24 mouse cellular contexts compared by ENCODE assay signal in genomic region chr17:86086191-86086590, GRCm38 (mm10). TPM values are rescaled to one million over a fixed set of nuclear protein-coding genes. Genes with fewer than 3 reads are reported as not detected.
A peak's percentile ranks its signal among the peaks of the same experiment; 100 is the strongest.
DNase-seq lines count a peak whose midpoint lies in the region; ATAC-seq and TF ChIP-seq lines count a peak whose summit lies in the region.
"Had no signal": no experiment of that assay in that cellular context is flagged by ENCODE, and none has a peak within 500 bp of the region (broad histone marks: within the 10 kb centered on the region; RNA-seq: fewer than 3 reads in every experiment).

No protein-coding gene starts in this region.

- H3K36me3 ChIP-seq in lung, embryonic 14.5 days (ENCODE audit: insufficient read depth): no peaks in the 10 kb centered on the region
- H3K36me3 ChIP-seq in megakaryocyte, embryonic 14.5 days (replicated peaks; ENCODE audit: low read length): peaks cover 31% of the 10 kb centered on the region
- H3K36me3 ChIP-seq in lung, postnatal 0 days (ENCODE audit: insufficient read depth, low read length): no peaks in the 10 kb centered on the region
- H3K36me3 ChIP-seq: embryonic facial prominence, embryonic 13.5 days; embryonic facial prominence, embryonic 15.5 days; forebrain, embryonic 12.5 days had no signal

- no peaks in the 10 kb centered on the region for H3K9me3 ChIP-seq in lung, embryonic 14.5 days (ENCODE audit: low read depth, low read length)
- H3K9me3 ChIP-seq in megakaryocyte, embryonic 14.5 days: no peaks in the 10 kb centered on the region
- no peaks in the 10 kb centered on the region for H3K9me3 ChIP-seq in lung, postnatal 0 days (ENCODE audit: low read length)
- H3K9me3 ChIP-seq: embryonic facial prominence, embryonic 13.5 days; embryonic facial prominence, embryonic 15.5 days; forebrain, embryonic 10.5 days; forebrain, embryonic 12.5 days had no signal

- WGBS in lung, embryonic 14.5 days: 57% methylated on average over 4 of the region's 4 CpGs
- 65% methylated on average over 4 of the region's 4 CpGs for WGBS in lung, adult 2 months
- WGBS in lung, postnatal 0 days: 47% methylated on average over 4 of the region's 4 CpGs

- H3K27me3 ChIP-seq in lung, embryonic 14.5 days (ENCODE audit: insufficient read depth, low read length): no peaks in the 10 kb centered on the region
- H3K27me3 ChIP-seq in megakaryocyte, embryonic 14.5 days (replicated peaks): no peaks in the 10 kb centered on the region
- H3K27me3 ChIP-seq in lung, postnatal 0 days (replicated peaks; ENCODE audit: insufficient read depth, low read length): no peaks in the 10 kb centered on the region
- H3K27me3 ChIP-seq: embryonic facial prominence, embryonic 13.5 days; embryonic facial prominence, embryonic 15.5 days; forebrain, embryonic 12.5 days had no signal

- peak; percentile 21 for DNase-seq in lung, embryonic 14.5 days
- DNase-seq in lung, adult 2 months: no peak
- DNase-seq in lung, postnatal 0 days (ENCODE audit: low spot score): peak; percentile 48
- peak; percentile 2 for DNase-seq in lung, postnatal 25 days (ENCODE audit: low spot score)
- no peak for DNase-seq in B cell, adult 2 months
- DNase-seq in right cerebral cortex, postnatal 4 days: no peak
- DNase-seq: adrenal gland, adult 2 months; adrenal gland, postnatal 10 days; adrenal gland, postnatal 25 days; cerebellum, adult 11 months; cerebellum, adult 18-20 months; cerebellum, adult 8-10 months; cerebellum, adult 9-11 months; cerebellum, postnatal 14 days; cerebellum, postnatal 36 days; embryo, embryonic 11 days had no signal

- H3K27ac ChIP-seq in lung, embryonic 14.5 days (ENCODE audit: low read depth): no peak overlapping the region
- H3K27ac ChIP-seq in lung, postnatal 0 days (ENCODE audit: low read length): no peak overlapping the region
- H3K27ac ChIP-seq: embryonic facial prominence, embryonic 13.5 days; embryonic facial prominence, embryonic 15.5 days; forebrain, embryonic 10.5 days; forebrain, embryonic 12.5 days had no signal

- TF ChIP-seq CTCF in lung, embryonic 14.5 days (IDR thresholded peaks at IDR 0.05; ENCODE audit: low read depth): no peak
- no peak for TF ChIP-seq CTCF in lung, adult 2 months (IDR thresholded peaks at IDR 0.05; ENCODE audit: insufficient read depth, low read length)
- TF ChIP-seq CTCF in lung, postnatal 0 days (IDR thresholded peaks at IDR 0.05): no peak

- no peak for TF ChIP-seq POLR2A in lung, adult 2 months (IDR thresholded peaks at IDR 0.05; ENCODE audit: borderline replicate concordance, extremely low read depth, low read depth, low read length)

- H3K9ac ChIP-seq in lung, embryonic 14.5 days: no peak overlapping the region
- H3K9ac ChIP-seq in lung, postnatal 0 days (replicated peaks; ENCODE audit: low read depth): no peak overlapping the region
- H3K9ac ChIP-seq: embryonic facial prominence, embryonic 13.5 days; embryonic facial prominence, embryonic 15.5 days; forebrain, embryonic 12.5 days had no signal

- no peak for TF ChIP-seq EP300 in lung, postnatal 0 days (IDR thresholded peaks at IDR 0.05)

- peak; percentile 49; the same call in 1 of the 2 replicates for ATAC-seq in lung, embryonic 14.5 days (ENCODE audit: insufficient read depth)
- no peak for ATAC-seq in megakaryocyte, adult 5-6 weeks (ENCODE audit: poor library complexity, severe bottlenecking)
- peak; percentile 66 for ATAC-seq in lung, postnatal 0 days
- ATAC-seq: forebrain, embryonic 14.5 days had no signal

- H3K4me1 ChIP-seq in lung, embryonic 14.5 days (ENCODE audit: insufficient read depth): peaks cover 6% of the 10 kb centered on the region; the same call in 1 of the 2 replicates
- peaks cover 2% of the 10 kb centered on the region; the same call in 1 of the 2 replicates for H3K4me1 ChIP-seq in lung, adult 2 months (ENCODE audit: control insufficient read depth, insufficient read depth, low read length)
- peaks cover 8% of the 10 kb centered on the region for H3K4me1 ChIP-seq in megakaryocyte, embryonic 14.5 days
- H3K4me1 ChIP-seq in lung, postnatal 0 days (ENCODE audit: insufficient read depth, low read depth, low read length): no peaks in the 10 kb centered on the region

- H3K4me2 ChIP-seq in lung, embryonic 14.5 days: no peak overlapping the region
- no peak overlapping the region for H3K4me2 ChIP-seq in lung, postnatal 0 days (replicated peaks; ENCODE audit: low read depth, low read length)
- H3K4me2 ChIP-seq: embryonic facial prominence, embryonic 13.5 days; embryonic facial prominence, embryonic 15.5 days; forebrain, embryonic 12.5 days had no signal

- H3K4me3 ChIP-seq in lung, embryonic 14.5 days (ENCODE audit: low read depth, low read length): no peak overlapping the region
- no peak overlapping the region for H3K4me3 ChIP-seq in lung, adult 2 months (replicated peaks; ENCODE audit: extremely low read depth, low read depth, low read length)
- H3K4me3 ChIP-seq in megakaryocyte, embryonic 14.5 days (replicated peaks): peak overlapping the region; percentile 42
- H3K4me3 ChIP-seq in lung, postnatal 0 days (ENCODE audit: low read depth, low read length): no peak overlapping the region
- H3K4me3 ChIP-seq: embryonic facial prominence, embryonic 13.5 days; embryonic facial prominence, embryonic 15.5 days; erythroblast, embryonic 14.5 days; forebrain, embryonic 10.5 days; forebrain, embryonic 12.5 days had no signal

RNA-seq across cellular contexts. Expression of gene Srbd1, which starts 58.8 kb away (rescaled TPM):
- 9.3 and 10.1 TPM in 2 replicates for polyA plus RNA-seq in lung, embryonic 14.5 days (2014; fragmentation: Nextera tagmentation; extraction: Ambion mirVana)
- polyA plus RNA-seq in lung, adult 2 months (2012; rRNA removed): 1.7 and 2.9 TPM in 2 replicates
- polyA plus RNA-seq in megakaryocyte, embryonic 14.5 days (2012; ENCODE audit: insufficient read depth, low replicate concordance): 5.7 and 6.6 TPM in 2 replicates
- 15.8 and 17.2 TPM in 2 replicates for total RNA-seq in megakaryocyte, adult 5-6 weeks (2015)
- 19.5 and 24.9 TPM in 2 replicates for total RNA-seq in megakaryocyte, adult 5-6 weeks (2017)
- polyA plus RNA-seq in lung, postnatal 0 days (2015; fragmentation: Nextera tagmentation; extraction: Ambion mirVana): 4.0 and 6.4 TPM in 2 replicates

Comparison
In these comparisons a context has a peak if more than half of its experiments do, and no peak if none do; other contexts are left out.
1. DNase-seq: peak in lung, embryonic 14.5 days (single experiment), lung, postnatal 0 days (single experiment) and lung, postnatal 25 days (single experiment); none in lung, adult 2 months (single experiment), B cell, adult 2 months (0 of 2) and right cerebral cortex, postnatal 4 days (single experiment).